Comparison of ENCODE assay signal across 12 mouse cellular contexts in genomic region chr8:120329030-120329748, GRCm38 (mm10).
DNase-seq lines count a peak whose midpoint lies in the region; ATAC-seq and TF ChIP-seq lines count a peak whose summit lies in the region.
"Had no signal": no experiment of that assay in that cellular context is flagged by ENCODE, and none has a peak within 500 bp of the region (broad histone marks: within the 10 kb centered on the region; RNA-seq: fewer than 3 reads in every experiment).

No protein-coding gene starts in this region.

- intact Hi-C loops in heart, postnatal 25 days (cut with DNase I), result loop anchor here (5.0 kb wide), 2 partner anchors 33 to 208 kb away; no protein-coding TSS in a partner anchor

- ATAC-seq in forebrain, embryonic 13.5 days, result no peak
- no peak for ATAC-seq in forebrain, embryonic 11.5 days (replicated peaks; ENCODE audit: low FRiP score)
- ATAC-seq in midbrain, embryonic 11.5 days (ENCODE audit: low FRiP score), result no peak
- ATAC-seq in forebrain, embryonic 16.5 days, result peak; percentile 49
- no peak for ATAC-seq in intestine, embryonic 16.5 days
- ATAC-seq: inflammation-experienced regulatory T-cells, adult 6 months had no signal

- 0 out of 2 replicates have a peak overlapping the region, but pooled peaks have one; percentile 13 for H3K9ac ChIP-seq in forebrain, embryonic 13.5 days
- no peak overlapping the region for H3K9ac ChIP-seq in forebrain, embryonic 11.5 days (ENCODE audit: low read length)
- H3K9ac ChIP-seq in midbrain, embryonic 11.5 days (ENCODE audit: low read length), result no peak overlapping the region
- no peak overlapping the region; the same call in 1 of the 2 replicates for H3K9ac ChIP-seq in forebrain, embryonic 16.5 days (replicated peaks; ENCODE audit: low read depth, low read length)
- no peak overlapping the region for H3K9ac ChIP-seq in intestine, embryonic 16.5 days (ENCODE audit: low read depth, low read length)
- H3K9ac ChIP-seq: embryonic facial prominence, embryonic 13.5 days had no signal

- no peaks in the 10 kb centered on the region for H3K36me3 ChIP-seq in forebrain, embryonic 13.5 days (ENCODE audit: poor library complexity, severe bottlenecking)
- no peaks in the 10 kb centered on the region for H3K36me3 ChIP-seq in forebrain, embryonic 11.5 days (ENCODE audit: control insufficient read depth, insufficient read depth, low read length)
- no peaks in the 10 kb centered on the region for H3K36me3 ChIP-seq in midbrain, embryonic 10.5 days
- H3K36me3 ChIP-seq in midbrain, embryonic 11.5 days (ENCODE audit: control insufficient read depth, insufficient read depth, low read length), result no peaks in the 10 kb centered on the region
- no peaks in the 10 kb centered on the region for H3K36me3 ChIP-seq in forebrain, embryonic 16.5 days (ENCODE audit: control insufficient read depth, insufficient read depth)
- no peaks in the 10 kb centered on the region for H3K36me3 ChIP-seq in testis, adult 2 months (ENCODE audit: control insufficient read depth, insufficient read depth, low read length)
- H3K36me3 ChIP-seq in intestine, embryonic 16.5 days (ENCODE audit: control insufficient read depth, insufficient read depth, low read length), result no peaks in the 10 kb centered on the region
- H3K36me3 ChIP-seq: embryonic facial prominence, embryonic 13.5 days had no signal

- H3K27me3 ChIP-seq in forebrain, embryonic 13.5 days, result no peaks in the 10 kb centered on the region; the same call in none of the 2 replicates
- peaks cover 2% of the 10 kb centered on the region for H3K27me3 ChIP-seq in forebrain, embryonic 11.5 days (ENCODE audit: control insufficient read depth, insufficient read depth, low read length)
- H3K27me3 ChIP-seq in midbrain, embryonic 10.5 days (ENCODE audit: low read depth, poor library complexity, severe bottlenecking), result peaks cover 71% of the 10 kb centered on the region
- H3K27me3 ChIP-seq in midbrain, embryonic 11.5 days (ENCODE audit: control insufficient read depth, insufficient read depth, low read length), result no peaks in the 10 kb centered on the region
- no peaks in the 10 kb centered on the region for H3K27me3 ChIP-seq in forebrain, embryonic 16.5 days (replicated peaks; ENCODE audit: control insufficient read depth, insufficient read depth, low read length)
- H3K27me3 ChIP-seq in testis, adult 2 months (ENCODE audit: control insufficient read depth, insufficient read depth, low read length), result no peaks in the 10 kb centered on the region
- no peaks in the 10 kb centered on the region for H3K27me3 ChIP-seq in intestine, embryonic 16.5 days (replicated peaks; ENCODE audit: control insufficient read depth, insufficient read depth, low read length)
- H3K27me3 ChIP-seq: embryonic facial prominence, embryonic 13.5 days had no signal

- no peak for TF ChIP-seq POLR2A in testis, adult 2 months (IDR thresholded peaks at IDR 0.05; ENCODE audit: control insufficient read depth, low read depth, low read length)

- WGBS in forebrain, embryonic 13.5 days, result 85% methylated on average over 11 of the region's 11 CpGs
- 90% methylated on average over 11 of the region's 11 CpGs for WGBS in forebrain, embryonic 11.5 days
- 89% methylated on average over 11 of the region's 11 CpGs for WGBS in midbrain, embryonic 10.5 days
- WGBS in midbrain, embryonic 11.5 days, result 90% methylated on average over 11 of the region's 11 CpGs
- WGBS in forebrain, embryonic 16.5 days, result 72% methylated on average over 11 of the region's 11 CpGs
- WGBS in intestine, embryonic 16.5 days, result 85% methylated on average over 11 of the region's 11 CpGs

- H3K9me3 ChIP-seq in forebrain, embryonic 13.5 days (replicated peaks), result no peaks in the 10 kb centered on the region
- no peaks in the 10 kb centered on the region for H3K9me3 ChIP-seq in forebrain, embryonic 11.5 days (ENCODE audit: control insufficient read depth, low read length)
- H3K9me3 ChIP-seq in midbrain, embryonic 10.5 days (replicated peaks), result no peaks in the 10 kb centered on the region
- H3K9me3 ChIP-seq in midbrain, embryonic 11.5 days (ENCODE audit: control insufficient read depth, low read length), result no peaks in the 10 kb centered on the region
- H3K9me3 ChIP-seq in forebrain, embryonic 16.5 days (ENCODE audit: control insufficient read depth, low read length), result no peaks in the 10 kb centered on the region
- H3K9me3 ChIP-seq in intestine, embryonic 16.5 days (ENCODE audit: control insufficient read depth, low read length), result no peaks in the 10 kb centered on the region
- H3K9me3 ChIP-seq: embryonic facial prominence, embryonic 13.5 days had no signal

- peaks cover 41% of the 10 kb centered on the region for H3K4me1 ChIP-seq in forebrain, embryonic 13.5 days
- H3K4me1 ChIP-seq in forebrain, embryonic 11.5 days (replicated peaks; ENCODE audit: control insufficient read depth, insufficient read depth, low read length), result peaks cover 8% of the 10 kb centered on the region
- peaks cover 85% of the 10 kb centered on the region for H3K4me1 ChIP-seq in midbrain, embryonic 10.5 days
- peaks cover 17% of the 10 kb centered on the region for H3K4me1 ChIP-seq in midbrain, embryonic 11.5 days (ENCODE audit: control insufficient read depth, insufficient read depth, low read length)
- H3K4me1 ChIP-seq in forebrain, embryonic 16.5 days (replicated peaks; ENCODE audit: control insufficient read depth, insufficient read depth, low read length), result peaks cover 12% of the 10 kb centered on the region
- H3K4me1 ChIP-seq in testis, adult 2 months (ENCODE audit: control insufficient read depth, insufficient read depth, low read length), result peaks cover 14% of the 10 kb centered on the region
- H3K4me1 ChIP-seq in intestine, embryonic 16.5 days (ENCODE audit: control insufficient read depth, insufficient read depth, low read length), result peaks cover 14% of the 10 kb centered on the region

- H3K27ac ChIP-seq in forebrain, embryonic 13.5 days, result no peak overlapping the region; the same call in 1 of the 2 replicates
- H3K27ac ChIP-seq in forebrain, embryonic 11.5 days (ENCODE audit: low read depth, low read length), result no peak overlapping the region
- H3K27ac ChIP-seq in midbrain, embryonic 10.5 days (replicated peaks), result 0 out of 2 replicates have a peak overlapping the region, but pooled peaks have one; percentile 95
- H3K27ac ChIP-seq in midbrain, embryonic 11.5 days (ENCODE audit: low read depth, low read length), result no peak overlapping the region
- no peak overlapping the region for H3K27ac ChIP-seq in forebrain, embryonic 16.5 days (ENCODE audit: low read length)
- H3K27ac ChIP-seq in testis, adult 2 months (ENCODE audit: control insufficient read depth, insufficient read depth, low read depth, low read length), result peak overlapping the region; percentile 77; the same call in 1 of the 2 replicates
- no peak overlapping the region for H3K27ac ChIP-seq in intestine, embryonic 16.5 days (ENCODE audit: low read length)
- H3K27ac ChIP-seq: embryonic facial prominence, embryonic 13.5 days; layer of hippocampus, adult 2 months had no signal

- TF ChIP-seq CTCF in testis, adult 2 months (IDR thresholded peaks at IDR 0.05; ENCODE audit: control insufficient read depth, insufficient read depth, insufficient replicate concordance, low read depth, low read length), result no peak

- no peak for DNase-seq in forebrain, embryonic 11.5 days (ENCODE audit: low spot score)
- no peak for DNase-seq in midbrain, embryonic 10.5 days (ENCODE audit: low spot score)
- DNase-seq in midbrain, embryonic 11.5 days (ENCODE audit: low spot score, missing footprints), result no peak
- DNase-seq in heart, postnatal 25 days (ENCODE audit: low spot score), result no peak
- DNase-seq: cerebellum, adult 11 months had no signal

- H3K4me3 ChIP-seq in forebrain, embryonic 13.5 days, result no peak overlapping the region
- no peak overlapping the region for H3K4me3 ChIP-seq in forebrain, embryonic 11.5 days (ENCODE audit: low read depth, low read length)
- H3K4me3 ChIP-seq in midbrain, embryonic 10.5 days, result no peak overlapping the region
- H3K4me3 ChIP-seq in midbrain, embryonic 11.5 days (ENCODE audit: low read depth, low read length), result no peak overlapping the region
- H3K4me3 ChIP-seq in forebrain, embryonic 16.5 days (replicated peaks; ENCODE audit: low read length), result no peak overlapping the region
- peak overlapping the region; percentile 10; the same call in 1 of the 2 replicates for H3K4me3 ChIP-seq in testis, adult 2 months (ENCODE audit: control insufficient read depth, low read depth, low read length)
- no peak overlapping the region for H3K4me3 ChIP-seq in intestine, embryonic 16.5 days (ENCODE audit: low read length)
- H3K4me3 ChIP-seq: embryonic facial prominence, embryonic 13.5 days; layer of hippocampus, adult 2 months had no signal

- H3K4me2 ChIP-seq in forebrain, embryonic 13.5 days, result no peak overlapping the region
- no peak overlapping the region for H3K4me2 ChIP-seq in forebrain, embryonic 11.5 days (ENCODE audit: low read depth, low read length, severe bottlenecking)
- no peak overlapping the region for H3K4me2 ChIP-seq in midbrain, embryonic 11.5 days
- H3K4me2 ChIP-seq in forebrain, embryonic 16.5 days (ENCODE audit: low read length), result no peak overlapping the region
- H3K4me2 ChIP-seq in intestine, embryonic 16.5 days (ENCODE audit: low read depth, low read length), result no peak overlapping the region
- H3K4me2 ChIP-seq: embryonic facial prominence, embryonic 13.5 days had no signal

Comparison
In these comparisons a context has a peak if more than half of its experiments do, and no peak if none do; other contexts are left out.
1. H3K27ac ChIP-seq: peak in midbrain, embryonic 10.5 days (single experiment) and testis, adult 2 months (single experiment); none in forebrain, embryonic 13.5 days (single experiment), forebrain, embryonic 11.5 days (single experiment), midbrain, embryonic 11.5 days (single experiment), forebrain, embryonic 16.5 days (single experiment) and intestine, embryonic 16.5 days (single experiment).